Mouse (Mus musculus) testis, adult 2 months (tissue): ENCODE results near the gene Rasa3.

Source experiments
- CTCF ChIP-seq: fragments of 200-500 bp; IDR thresholded peaks from 2 replicates; pipeline ENCODE4 v1.5.1; 2012; ENCODE audit warnings: low read depth, mild to moderate bottlenecking, inconsistent platforms, low read length, moderate library complexity; ENCODE audit not compliant: control insufficient read depth, insufficient read depth, insufficient replicate concordance
- POLR2A ChIP-seq: fragments of 200-500 bp; IDR thresholded peaks from 2 replicates; pipeline ENCODE4 v1.6.1; 2012; ENCODE audit warnings: low read depth, mild to moderate bottlenecking, inconsistent platforms, low read length, moderate library complexity; ENCODE audit not compliant: control insufficient read depth

DNA sequence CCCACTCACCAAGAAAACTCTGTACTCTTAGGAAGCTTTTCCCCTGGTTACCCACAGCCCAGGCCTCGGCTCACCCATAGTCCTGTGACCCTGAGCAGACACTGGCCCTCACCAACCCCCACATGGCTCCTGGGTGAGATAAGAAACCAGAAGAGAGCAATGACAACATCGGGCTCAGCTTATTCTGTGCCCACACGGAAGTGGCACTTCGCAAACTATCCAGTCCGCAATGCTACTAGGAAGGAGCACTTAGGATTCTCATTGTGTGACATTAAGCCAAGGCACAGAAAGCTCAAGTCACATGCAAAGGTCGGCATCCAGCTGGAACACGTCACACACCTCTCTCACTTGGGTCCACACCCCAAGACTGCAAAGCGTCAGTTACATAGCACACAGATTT lies 11.5 kb downstream of the Rasa3 start:
- TF ChIP-seq POLR2A (no peak), CTCF (no peak)
